Mouse (Mus musculus) heart, embryonic 14.5 days (tissue): ENCODE data around the gene Map2. TPM values are rescaled to one million over a fixed set of nuclear protein-coding genes. Genes with fewer than 3 reads are reported as not detected.

Experiments
- ATAC-seq: fragments of 200-750 bp; cut with Nextera tagmentation; 2 replicates; pipeline ENCODE4 v1.8.0; 2017; ENCODE audit warnings: low read depth, moderate TSS enrichment; ENCODE audit not compliant: insufficient number of reproducible peaks, insufficient read depth, low FRiP score
- H3K27ac ChIP-seq, 2 experiments: fragments of 200-500 bp in 1 of 2; fragments of 300-500 bp in 1 of 2; sonication (generic) in 1 of 2; replicated peaks in 1 of 2; 2 replicates each; pipeline ENCODE4 v1.5.1; 2012 to 2014; ENCODE audit warnings: low read depth in 2 of 2, low read length in 2 of 2, control low read depth in 1 of 2, mild to moderate bottlenecking in 1 of 2, mixed read lengths in 1 of 2; ENCODE audit not compliant: control insufficient read depth in 1 of 2, insufficient read depth in 1 of 2
- H3K27me3 ChIP-seq: fragments of 300-500 bp; sonication (generic); 2 replicates; pipeline ENCODE4 v1.6.1; 2014; ENCODE audit warnings: mild to moderate bottlenecking, low read length, control low read depth; ENCODE audit not compliant: control insufficient read depth, insufficient read depth
- H3K36me3 ChIP-seq: fragments of 300-500 bp; sonication (generic); 2 replicates; pipeline ENCODE4 v1.6.1; 2014; ENCODE audit warnings: mild to moderate bottlenecking, control low read depth, low read length, mixed read lengths; ENCODE audit not compliant: control insufficient read depth, insufficient read depth
- H3K4me1 ChIP-seq, 2 experiments: fragments of 200-500 bp in 1 of 2; fragments of 300-500 bp in 1 of 2; sonication (generic) in 1 of 2; 2 replicates each; pipeline ENCODE4 v1.6.1; 2012 to 2014; ENCODE audit warnings: low read length in 2 of 2, control low read depth in 1 of 2, mixed read lengths in 1 of 2; ENCODE audit not compliant: control insufficient read depth in 2 of 2, insufficient read depth in 2 of 2
- H3K4me2 ChIP-seq: fragments of 300-500 bp; sonication (generic); 2 replicates; pipeline ENCODE4 v1.6.1; 2014; ENCODE audit warnings: mild to moderate bottlenecking, low read length
- H3K4me3 ChIP-seq, 2 experiments: fragments of 200-500 bp in 1 of 2; fragments of 300-500 bp in 1 of 2; sonication (generic) in 1 of 2; 2 replicates each; pipeline ENCODE4 v1.5.1; 2012 to 2014; ENCODE audit warnings: low read length in 2 of 2, mild to moderate bottlenecking in 2 of 2, control low read depth in 1 of 2, low read depth in 1 of 2, moderate library complexity in 1 of 2; ENCODE audit not compliant: control insufficient read depth in 1 of 2, insufficient read depth in 1 of 2
- H3K9ac ChIP-seq: fragments of 300-500 bp; sonication (generic); 2 replicates; pipeline ENCODE4 v1.6.1; 2014; ENCODE audit warnings: mild to moderate bottlenecking, low read length
- H3K9me3 ChIP-seq: fragments of 300-500 bp; sonication (generic); 2 replicates; pipeline ENCODE4 v1.6.1; 2016; ENCODE audit warnings: low read length, control low read depth; ENCODE audit not compliant: control insufficient read depth
- WGBS: fragments of 180-500 bp; shearing (Covaris S2); extraction: QIAGEN DNeasy Blood & Tissue Kit; methylation state at CpG from one replicate; pipeline ENCODE4 v1.1.7; 2014; 5-methylcytosine and 5-hydroxymethylcytosine counted together
- polyA plus RNA-seq: library from polyadenylated mRNA; unstranded; fragments of >200 nt; fragmentation: Nextera tagmentation; extraction: Ambion mirVana; gene quantifications from 2 replicates; pipeline ENCODE4 v1.2.1, GENCODE M21; 2014

Gene Map2
- polyA plus RNA-seq, 1 experiment from 2014 or later: 2.7 TPM

DNA sequence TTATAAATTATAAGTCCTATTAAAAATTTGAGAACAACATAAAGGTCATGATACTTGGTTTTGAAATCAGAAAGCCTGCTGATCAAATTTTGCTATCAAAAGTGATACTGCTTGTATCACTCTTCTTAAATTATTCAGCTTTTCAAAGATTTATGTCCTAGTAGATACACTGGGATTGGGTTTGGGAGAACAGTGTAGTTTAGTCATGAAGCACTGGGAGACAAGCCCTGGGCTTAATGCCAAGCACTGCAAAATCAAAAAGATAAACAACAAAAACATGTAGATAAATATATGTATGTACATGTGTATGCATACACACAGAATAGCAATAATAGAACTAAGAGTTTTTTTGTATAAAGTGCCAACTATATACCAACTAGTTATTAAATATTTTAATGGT is 17.5 kb upstream of the Map2 start:
- H3K9ac ChIP-seq: no peak overlapping the region
- H3K4me3 ChIP-seq: no peak overlapping the region
- H3K27me3 ChIP-seq: no peaks in the 10 kb centered on the region
- H3K36me3 ChIP-seq: no peaks in the 10 kb centered on the region
- H3K4me2 ChIP-seq: no peak overlapping the region
- H3K9me3 ChIP-seq: no peaks in the 10 kb centered on the region
- no peak overlapping the region for H3K27ac ChIP-seq
- no peaks in the 10 kb centered on the region for H3K4me1 ChIP-seq
- ATAC-seq: no peak

DNA sequence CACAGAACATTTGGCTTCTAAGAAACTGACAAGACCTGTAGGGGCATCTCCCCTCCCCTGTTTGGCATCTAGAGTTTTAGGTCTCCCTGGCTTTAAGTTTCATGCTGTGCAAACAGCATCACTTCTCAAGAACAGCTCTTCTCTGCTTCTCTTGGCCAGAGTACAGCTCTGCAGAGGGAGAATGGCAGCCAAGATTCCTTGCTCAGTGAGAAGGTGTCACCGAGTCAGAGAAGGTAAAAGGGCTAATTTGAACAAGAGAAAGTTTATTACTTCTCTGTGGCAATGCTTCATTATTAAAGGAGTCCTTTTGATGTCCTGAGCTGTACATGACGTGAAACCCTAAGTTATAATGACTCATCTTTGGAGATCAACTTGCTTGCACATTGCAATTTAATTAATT is 10.4 kb upstream of the Map2 start:
- Histone ChIP-seq H3K27ac (no peak overlapping the region), H3K4me3 (no peak overlapping the region), H3K36me3 (no peaks in the 10 kb centered on the region), H3K27me3 (no peaks in the 10 kb centered on the region), H3K4me1 (no peaks in the 10 kb centered on the region), H3K9ac (no peak overlapping the region), H3K9me3 (no peaks in the 10 kb centered on the region), H3K4me2 (no peak overlapping the region)
- ATAC-seq: no peak
- WGBS: 71% methylated on average over 2 of the region's 2 CpGs

- H3K4me2 ChIP-seq: no peak overlapping the region
- no peaks in the 10 kb centered on the region for H3K9me3 ChIP-seq
- H3K27me3 ChIP-seq: no peaks in the 10 kb centered on the region
- no peaks in the 10 kb centered on the region for H3K36me3 ChIP-seq
- H3K4me1 ChIP-seq: no peaks in the 10 kb centered on the region
- WGBS: 60% methylated on average over 5 of the region's 5 CpGs
- H3K9ac ChIP-seq: no peak overlapping the region
- no peak overlapping the region for H3K4me3 ChIP-seq
- ATAC-seq: no peak
- H3K27ac ChIP-seq: no peak overlapping the region
These were observed 6.4 kb upstream of the Map2 start for GRCm38 (mm10) chr1:66168722-66169121.

DNA sequence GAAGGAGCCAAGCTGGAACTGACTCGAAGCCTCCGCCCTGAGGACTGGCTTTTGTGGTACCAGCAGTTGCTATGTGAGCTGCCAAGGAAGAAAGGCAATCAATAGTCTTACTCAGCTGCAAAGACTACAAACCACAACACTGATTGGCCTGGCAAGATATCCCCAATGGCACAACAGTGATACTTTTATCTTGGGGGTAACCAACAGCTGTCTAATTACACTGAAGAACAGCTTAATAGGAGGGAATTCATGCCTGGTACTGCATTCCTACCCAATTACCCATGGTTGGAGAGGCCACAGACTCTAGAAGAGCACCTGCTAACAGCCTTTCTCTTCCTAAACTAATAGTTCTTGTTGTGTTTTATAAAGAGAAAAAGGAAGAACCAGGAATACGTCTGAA is 2.9 kb upstream of the Map2 start:
- no peak overlapping the region for H3K9ac ChIP-seq
- ATAC-seq: no peak
- H3K4me2 ChIP-seq: no peak overlapping the region
- no peak overlapping the region for H3K4me3 ChIP-seq
- H3K36me3 ChIP-seq: no peaks in the 10 kb centered on the region
- H3K4me1 ChIP-seq: no peaks in the 10 kb centered on the region
- no peaks in the 10 kb centered on the region for H3K9me3 ChIP-seq
- 71% methylated on average over 3 of the region's 3 CpGs for WGBS
- H3K27ac ChIP-seq: no peak overlapping the region
- H3K27me3 ChIP-seq: peaks cover 5% of the 10 kb centered on the region; the same call in 1 of the 2 replicates

- no peaks in the 10 kb centered on the region for H3K36me3 ChIP-seq
- no peak for ATAC-seq
These were observed 1.4 kb upstream of the Map2 start for GRCm38 (mm10) chr1:66173630-66174029.

GRCm38 (mm10) chr1:66176012-66176837 is 1.2 kb downstream of the Map2 start:
- no peak overlapping the region for H3K27ac ChIP-seq
- no peak overlapping the region; a peak in 1 of 4 replicates for H3K4me3 ChIP-seq
- no peaks in the 10 kb centered on the region for H3K9me3 ChIP-seq
- H3K4me1 ChIP-seq: no peaks in the 10 kb centered on the region
- no peak overlapping the region for H3K9ac ChIP-seq
- WGBS: 32% methylated on average over 9 of the region's 9 CpGs
- no peaks in the 10 kb centered on the region for H3K36me3 ChIP-seq
- H3K4me2 ChIP-seq: peak overlapping the region; percentile 98; the same call in 1 of the 2 replicates
- no peak for ATAC-seq
- peaks cover 5% of the 10 kb centered on the region; the same call in 1 of the 2 replicates for H3K27me3 ChIP-seq

More at GRCm38 (mm10) chr1:66173630-66174029, 1.4 kb upstream of the Map2 start:
- H3K4me2 ChIP-seq: no peak overlapping the region
- WGBS: 49% methylated on average over 5 of the region's 5 CpGs
- no peaks in the 10 kb centered on the region for H3K4me1 ChIP-seq
- no peaks in the 10 kb centered on the region for H3K9me3 ChIP-seq
- peaks cover 5% of the 10 kb centered on the region; the same call in 1 of the 2 replicates for H3K27me3 ChIP-seq
- H3K27ac ChIP-seq: no peak overlapping the region
- no peak overlapping the region for H3K4me3 ChIP-seq
- no peak overlapping the region for H3K9ac ChIP-seq

GRCm38 (mm10) chr1:66176838-66177105 is 1.7 kb downstream of the Map2 start:
- Histone ChIP-seq H3K9me3 (no peaks in the 10 kb centered on the region), H3K27ac (no peak overlapping the region), H3K27me3 (peaks cover 5% of the 10 kb centered on the region; the same call in 1 of the 2 replicates), H3K36me3 (no peaks in the 10 kb centered on the region), H3K4me1 (no peaks in the 10 kb centered on the region), H3K4me2 (no peak overlapping the region), H3K4me3 (no peak overlapping the region), H3K9ac (no peak overlapping the region)
- no peak for ATAC-seq
- 75% methylated on average over 2 of the region's 2 CpGs for WGBS
